Mouse (Mus musculus) heart, postnatal 36 days (tissue): ENCODE measurements around the gene Fbxl8. TPM values are rescaled to one million over a fixed set of nuclear protein-coding genes. Genes with fewer than 3 reads are reported as not detected.

Source experiments
- DNase-seq, 2 experiments: peaks; one replicate each; pipeline ENCODE4 v3.0.0; 2021 to 2022
- intact Hi-C: fragments of 180-260 bp; cut with DNase I; formaldehyde crosslinking; loops from one replicate; pipeline ENCODE4 v1.15.1; 2025
- microRNA-seq, 2 experiments: library from miRNA; unstranded; fragments of <30 nt; microRNA quantifications; one replicate each; pipeline ENCODE4 v1.2.0; 2021; ENCODE audit warnings: borderline number of aligned reads in 2 of 2
- total RNA-seq, 2 experiments: library from RNA; stranded (reverse); gene quantifications; 2 replicates each; pipeline ENCODE4 v1.2.3; 2021

Gene Fbxl8
- total RNA-seq, 2 experiments from 2014 or later = 2.3 to 3.4 TPM

DNA sequence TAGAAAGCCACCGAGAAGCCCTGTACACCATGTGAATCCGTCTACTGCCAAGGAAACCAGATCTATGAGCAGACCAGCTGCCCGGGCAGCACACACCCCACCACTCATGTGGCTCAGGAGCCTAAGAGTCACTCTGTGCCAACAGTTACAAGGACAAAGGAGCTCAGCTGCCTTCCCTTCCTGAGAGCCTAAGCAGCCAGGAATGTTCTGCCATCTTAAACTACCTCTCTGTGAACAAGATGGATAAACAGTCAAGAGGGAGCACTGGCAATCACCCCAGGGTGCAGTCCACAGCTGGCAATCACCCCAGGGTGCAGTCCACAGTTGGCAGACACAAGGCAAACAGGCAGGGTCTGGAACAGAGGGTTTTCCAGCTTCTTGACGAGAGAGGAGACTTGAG is 53.5 kb downstream of the Fbxl8 start:
- intact Hi-C loops = no loop called here
- DNase-seq = no peak

DNA sequence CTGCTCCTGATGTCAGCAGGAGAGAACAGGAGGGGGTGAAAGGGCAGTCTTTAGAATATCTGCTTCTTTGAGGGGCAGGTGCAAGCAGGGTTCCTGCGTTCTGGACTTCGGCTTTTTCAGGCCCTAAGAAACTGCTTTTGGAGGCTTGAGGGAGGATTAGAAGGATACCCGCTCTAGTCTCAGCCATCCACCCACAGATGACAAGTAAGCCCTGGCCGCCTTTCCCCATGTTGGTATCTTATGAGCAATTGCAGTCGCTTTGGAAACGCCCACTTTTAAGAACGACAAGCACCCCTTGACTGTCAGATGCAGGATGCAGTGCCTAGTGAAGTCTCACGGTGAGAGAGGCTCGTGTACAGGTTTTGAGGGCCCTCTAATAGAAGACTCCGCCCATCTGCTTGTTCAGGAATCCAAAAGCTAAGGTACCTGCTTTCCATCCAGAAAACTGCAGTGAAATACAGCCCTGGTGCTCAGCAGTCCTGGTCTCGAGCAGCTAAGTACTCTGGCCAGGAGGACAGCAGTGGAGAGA is 54.3 kb downstream of the Fbxl8 start:
- no peak for DNase-seq
- intact Hi-C loops = no loop called here

Small RNA genes within 50 kb of the gene (microRNA-seq; reads per million reads assigned to microRNA genes)
- gene Gm27320 (0 reads per million in 2 experiments), gene Mir328 (2,001 to 2,628 reads per million in 2 experiments)

Other genes with a start within 250 kb of the Fbxl8 start
- gene Ces3a, start 216.0 kb upstream of the Fbxl8 start, total RNA-seq = not detected
- not detected for gene Ces3b, start 180.9 kb upstream of the Fbxl8 start, total RNA-seq
- not detected for gene Ces4a, start 132.8 kb upstream of the Fbxl8 start, total RNA-seq
- gene Cbfb, start 94.0 kb upstream of the Fbxl8 start, total RNA-seq = 10 to 100 TPM; 21.5 to 24.1 TPM
- 10 to 100 TPM; 19.1 to 20.8 TPM for gene D230025D16Rik, start 39.5 kb upstream of the Fbxl8 start, total RNA-seq
- gene B3gnt9, start 9.5 kb upstream of the Fbxl8 start, total RNA-seq = 1 to 10 TPM; 4.4 to 5.7 TPM
- gene Tradd, start within 50 bp of the Fbxl8 start, total RNA-seq = 1 to 10 TPM; 4.9 to 5.8 TPM
- 1 to 10 TPM; 1.6 to 2.6 TPM for gene Hsf4, start 5.2 kb downstream of the Fbxl8 start, total RNA-seq
- 10 to 100 TPM; 19.3 to 22.1 TPM for gene Nol3, start 11.5 kb downstream of the Fbxl8 start, total RNA-seq
- under 1 TPM; 0.70 to 0.97 TPM for gene 4931428F04Rik, start 25.2 kb downstream of the Fbxl8 start, total RNA-seq
- 1 to 10 TPM; 6.4 to 7.7 TPM for gene Exoc3l, start 31.5 kb downstream of the Fbxl8 start, total RNA-seq
- 10 to 100 TPM; 18.9 to 20.0 TPM for gene E2f4, start 33.0 kb downstream of the Fbxl8 start, total RNA-seq
- 1 to 10 TPM; 1.2 to 1.3 TPM for gene Elmo3, start 41.0 kb downstream of the Fbxl8 start, total RNA-seq
- 1 to 10 TPM; 1.2 to 1.3 TPM for gene Lrrc29, start 61.6 kb downstream of the Fbxl8 start, total RNA-seq
- gene Tmem208, start 61.7 kb downstream of the Fbxl8 start, total RNA-seq = 10 to 100 TPM; 22.1 to 24.0 TPM
- 1 to 10 TPM; 6.5 to 9.6 TPM for gene Fhod1, start 83.3 kb downstream of the Fbxl8 start, total RNA-seq
- gene Slc9a5, start 84.2 kb downstream of the Fbxl8 start, total RNA-seq = under 1 TPM; 0.44 to 0.62 TPM
- not detected for gene Plekhg4, start 108.6 kb downstream of the Fbxl8 start, total RNA-seq
- under 1 TPM; 0.24 to 0.53 TPM for gene Kctd19, start 148.9 kb downstream of the Fbxl8 start, total RNA-seq
- gene Lrrc36, start 148.9 kb downstream of the Fbxl8 start, total RNA-seq = under 1 TPM; 0.41 to 0.56 TPM
- gene Tppp3, start 206.9 kb downstream of the Fbxl8 start, total RNA-seq = 10 to 100 TPM; 43.3 to 45.7 TPM
- gene Zdhhc1, start 232.3 kb downstream of the Fbxl8 start, total RNA-seq = 10 to 100 TPM; 14.5 to 14.9 TPM